Mouse (Mus musculus) adrenal gland, postnatal 10 days (tissue): ENCODE measurements around the gene Mrm3. TPM values are rescaled to one million over a fixed set of nuclear protein-coding genes. Genes with fewer than 3 reads are reported as not detected.
"Not testable (repeated sequence)": the region's sequence is repeated elsewhere in the genome, so short reads cannot be mapped to it uniquely, and the experiment has no call there.

Source experiments
- DNase-seq: peaks from one replicate; pipeline ENCODE4 v3.0.0; 2021; ENCODE audit warnings: mixed read lengths
- long read RNA-seq, 2 experiments: library from polyadenylated mRNA; stranded (forward); transcript quantifications; one replicate each; pipeline ENCODE4 v2.0.0; 2021
- total RNA-seq, 2 experiments: library from RNA; stranded (reverse); gene quantifications; 2 replicates each; pipeline ENCODE4 v1.2.3; 2021

Gene Mrm3
- total RNA-seq: 10 to 100 TPM; 21.9 to 25.4 TPM
- long read RNA-seq, experiment 1, transcript Mrm3-201 (4 exons, 1,510 nt): major isoform, 34 of 43 reads
- long read RNA-seq, experiment 1, partial matches to known transcripts: 0 of 43 reads
- long read RNA-seq, experiment 1, other reads (novel, unspliced or antisense): 9 of 43 reads
- long read RNA-seq, experiment 2, transcript Mrm3-201 (4 exons, 1,510 nt): major isoform, 25 of 31 reads
- long read RNA-seq, experiment 2, partial matches to known transcripts: 0 of 31 reads
- long read RNA-seq, experiment 2, other reads (novel, unspliced or antisense): 6 of 31 reads

GRCm38 (mm10) chr11:76242901-76243810 lies at the start of gene Mrm3, which contains the start of gene Glod4:
Mrm3 (plus strand) TSS chr11:76243715.
Glod4 (minus strand) TSS chr11:76243725.
- peak; percentile 97 for DNase-seq

- DNase-seq: no peak
These were observed 47.1 kb upstream of the Mrm3 start for GRCm38 (mm10) chr11:76196275-76196976.

- DNase-seq: no peak
These were observed 46.5 kb upstream of the Mrm3 start for GRCm38 (mm10) chr11:76196977-76197469.

- peak; percentile 93 for DNase-seq
These were observed 41.5 kb upstream of the Mrm3 start for GRCm38 (mm10) chr11:76201761-76202674.

- no peak for DNase-seq
These were observed 36.7 kb upstream of the Mrm3 start for GRCm38 (mm10) chr11:76206793-76207192.

GRCm38 (mm10) chr11:76210228-76210985 lies 33.1 kb upstream of the Mrm3 start:
- DNase-seq: no peak

GRCm38 (mm10) chr11:76211595-76211994 lies 31.9 kb upstream of the Mrm3 start:
- not testable (repeated sequence) for DNase-seq

GRCm38 (mm10) chr11:76213841-76214240 lies 29.7 kb upstream of the Mrm3 start:
- DNase-seq: no peak

- no peak for DNase-seq
These were observed 28.5 kb upstream of the Mrm3 start for GRCm38 (mm10) chr11:76215011-76215410.

GRCm38 (mm10) chr11:76216049-76216540 lies 27.4 kb upstream of the Mrm3 start:
- no peak for DNase-seq

- peak; percentile 59 for DNase-seq
These were observed 26.7 kb upstream of the Mrm3 start for GRCm38 (mm10) chr11:76216681-76217389.

GRCm38 (mm10) chr11:76217390-76217800 lies 26.1 kb upstream of the Mrm3 start, which contains the start of the genes Dbil5 and Gemin4:
Dbil5 (plus strand) TSS chr11:76217608.
Gemin4 (minus strand) TSS chr11:76217664.
- DNase-seq: peak; percentile 98

- DNase-seq: no peak
These were observed 18.9 kb upstream of the Mrm3 start for GRCm38 (mm10) chr11:76224631-76225030.

- no peak for DNase-seq
These were observed 18.5 kb upstream of the Mrm3 start for GRCm38 (mm10) chr11:76225051-76225450.

- no peak for DNase-seq
These were observed 7.4 kb upstream of the Mrm3 start for GRCm38 (mm10) chr11:76236136-76236535.

GRCm38 (mm10) chr11:76239750-76240149 lies 3.8 kb upstream of the Mrm3 start:
- no peak for DNase-seq

- DNase-seq: no peak
These were observed 464 bp downstream of the Mrm3 start for GRCm38 (mm10) chr11:76243811-76244546.

GRCm38 (mm10) chr11:76246439-76246838 lies 2.9 kb downstream of the Mrm3 start:
- DNase-seq: no peak

- DNase-seq: no peak
These were observed 3.7 kb downstream of the Mrm3 start for GRCm38 (mm10) chr11:76247239-76247638.
